Mouse (Mus musculus) spleen, adult 2 months (tissue): Measurements from ENCODE around the gene Pwp2. TPM values are rescaled to one million over a fixed set of nuclear protein-coding genes. Genes with fewer than 3 reads are reported as not detected.

Experiments used
- DNase-seq, 2 experiments: peaks; one replicate each; pipeline versions ENCODE4 v3.0.0 to v3.0.0-alpha.2; 2012 to 2021; ENCODE audit warnings: low spot score in 2 of 2, low read depth in 1 of 2
- H3K27ac ChIP-seq: fragments of 200-500 bp; 2 replicates; pipeline ENCODE4 v1.5.1; 2012; ENCODE audit warnings: low read length, inconsistent platforms; ENCODE audit not compliant: insufficient read depth
- H3K27me3 ChIP-seq: fragments of 200-500 bp; 2 replicates; pipeline ENCODE4 v1.6.1; 2012; ENCODE audit warnings: mild to moderate bottlenecking, moderate library complexity, low read length, inconsistent platforms; ENCODE audit not compliant: control insufficient read depth, insufficient read depth
- H3K36me3 ChIP-seq: fragments of 200-500 bp; 2 replicates; pipeline ENCODE4 v1.6.1; 2012; ENCODE audit warnings: mild to moderate bottlenecking, low read length, inconsistent platforms; ENCODE audit not compliant: control insufficient read depth, insufficient read depth
- H3K4me1 ChIP-seq: fragments of 200-500 bp; 2 replicates; pipeline ENCODE4 v1.6.1; 2011; ENCODE audit warnings: inconsistent platforms; ENCODE audit not compliant: control insufficient read depth, insufficient read depth, insufficient read length
- H3K4me3 ChIP-seq: fragments of 200-500 bp; 2 replicates; pipeline ENCODE4 v1.5.1; 2011; ENCODE audit warnings: mild to moderate bottlenecking, inconsistent platforms; ENCODE audit not compliant: insufficient read depth, insufficient read length; ENCODE audit errors: extremely low read depth
- CTCF ChIP-seq: fragments of 200-500 bp; IDR thresholded peaks from 2 replicates; pipeline ENCODE4 v1.5.1; 2011; ENCODE audit warnings: mild to moderate bottlenecking, inconsistent platforms; ENCODE audit not compliant: insufficient read depth, insufficient read length, insufficient replicate concordance; ENCODE audit errors: extremely low read depth
- POLR2A ChIP-seq: fragments of 200-500 bp; IDR thresholded peaks from 2 replicates; pipeline ENCODE4 v1.6.1; 2011; ENCODE audit warnings: low read depth, low read length, inconsistent platforms
- WGBS: fragments of 180-500 bp; shearing (Covaris S2); methylation state at CpG from one replicate; pipeline ENCODE4 v1.1.7; 2018; 5-methylcytosine and 5-hydroxymethylcytosine counted together
- polyA plus RNA-seq: library from polyadenylated mRNA; depleted of rRNA; stranded (reverse); fragments of >200 nt; gene quantifications from 2 replicates; pipeline ENCODE4 v1.2.3, GENCODE M21; 2012

The Pwp2 gene
- polyA plus RNA-seq, 1 experiment, result 11.2 TPM

DNA sequence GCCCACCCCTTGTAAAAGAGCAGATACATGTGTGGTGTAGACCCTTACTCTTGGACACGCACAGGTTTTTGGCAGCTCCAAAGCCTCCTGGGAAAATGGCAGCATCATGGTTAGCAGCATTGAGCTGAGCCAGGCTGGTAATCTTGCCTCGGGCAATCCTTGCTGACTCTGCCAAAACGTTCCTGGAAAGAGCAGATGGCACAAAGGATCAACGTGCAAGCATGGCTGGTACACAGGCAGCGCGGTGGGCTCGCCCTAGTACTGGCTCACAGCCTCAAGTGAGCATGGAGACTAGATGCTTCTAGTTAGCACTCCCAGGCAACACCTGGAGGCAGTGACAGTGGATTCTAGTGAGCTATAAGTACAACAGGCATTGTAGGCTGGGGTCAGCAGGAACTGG, 17.6 kb downstream of the Pwp2 start:
- Histone ChIP-seq H3K4me1 (peaks cover 10% of the 10 kb centered on the region; the same call in 1 of the 2 replicates), H3K4me3 (no peak overlapping the region), H3K36me3 (peaks cover 17% of the 10 kb centered on the region), H3K27ac (no peak overlapping the region), H3K27me3 (no peaks in the 10 kb centered on the region)
- DNase-seq, result no peak
- TF ChIP-seq CTCF, result no peak
- no peak for TF ChIP-seq POLR2A
- 91% methylated on average over 7 of the region's 7 CpGs for WGBS

DNA sequence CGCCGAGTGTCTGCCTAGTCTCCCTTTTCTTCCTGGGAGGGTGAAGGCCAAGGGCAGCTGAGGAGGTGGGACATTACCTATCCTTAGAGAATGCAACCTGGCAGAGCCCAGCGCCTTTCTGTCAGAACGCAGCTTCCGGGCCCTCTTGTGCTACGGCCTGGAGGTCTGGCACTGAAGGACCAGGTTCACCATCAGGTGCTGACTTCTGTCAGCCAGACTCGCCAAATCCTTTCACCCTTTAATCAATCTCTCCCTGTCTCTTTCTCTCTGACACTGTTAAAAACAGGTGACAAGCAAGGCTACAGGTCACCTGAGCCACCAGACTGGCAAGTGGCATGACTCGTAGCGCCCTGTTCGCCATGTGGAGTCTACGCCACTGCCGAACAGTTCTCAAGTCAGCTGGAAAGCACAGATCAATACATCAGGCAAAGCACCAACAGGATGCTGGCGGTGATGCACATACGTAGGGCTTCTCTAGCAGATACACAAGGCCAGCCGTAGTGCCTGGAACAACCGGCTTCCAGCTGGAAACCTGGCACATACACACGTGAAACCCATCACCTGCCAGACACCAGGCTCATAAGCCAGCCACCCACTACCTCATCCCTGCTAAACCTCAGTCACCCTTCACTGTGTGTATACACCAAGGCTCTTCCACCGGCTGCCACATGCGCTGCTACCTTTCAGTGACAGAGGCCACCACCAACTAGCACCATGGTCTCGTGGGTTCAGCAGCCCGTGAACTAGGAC, 19.5 kb downstream of the Pwp2 start:
- Histone ChIP-seq H3K4me1 (peaks cover 20% of the 10 kb centered on the region; the same call in 1 of the 2 replicates), H3K36me3 (peaks cover 13% of the 10 kb centered on the region), H3K27me3 (no peaks in the 10 kb centered on the region), H3K27ac (no peak overlapping the region), H3K4me3 (no peak overlapping the region)
- 93% methylated on average over 21 of the region's 21 CpGs for WGBS
- TF ChIP-seq CTCF, result no peak
- TF ChIP-seq POLR2A, result no peak
- no peak for DNase-seq

- Histone ChIP-seq H3K4me1 (peaks cover 21% of the 10 kb centered on the region; the same call in 1 of the 2 replicates), H3K4me3 (no peak overlapping the region), H3K36me3 (peaks cover 13% of the 10 kb centered on the region), H3K27me3 (no peaks in the 10 kb centered on the region), H3K27ac (no peak overlapping the region)
- no peak for DNase-seq
- WGBS, result 94% methylated on average over 12 of the region's 12 CpGs
- TF ChIP-seq CTCF (no peak), POLR2A (no peak)
These were observed 20.2 kb downstream of the Pwp2 start for GRCm38 (mm10) chr10:78164786-78165185.

DNA sequence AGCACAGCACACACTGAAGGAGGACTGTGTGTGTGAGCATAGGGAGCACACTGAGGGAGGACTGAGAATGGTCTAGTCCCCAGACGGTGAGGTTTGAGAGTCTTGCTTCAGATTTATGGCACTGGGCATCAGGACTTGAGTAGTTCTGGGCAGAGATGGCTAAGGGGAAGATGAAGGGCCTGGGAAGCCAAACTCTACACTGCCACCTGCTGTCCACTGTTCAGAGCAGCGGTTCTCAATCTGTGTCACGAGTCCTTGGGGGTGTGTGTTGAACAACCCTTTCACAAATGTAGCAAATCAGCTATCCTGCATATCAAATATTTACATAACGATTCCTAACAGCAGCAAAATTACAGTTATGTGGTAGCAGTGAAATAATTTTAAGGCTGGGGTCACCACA, 21.0 kb downstream of the Pwp2 start:
- H3K27ac ChIP-seq, result no peak overlapping the region
- WGBS, result 17% methylated on average over 4 of the region's 4 CpGs
- TF ChIP-seq POLR2A (no peak), CTCF (peak; percentile 82)
- peaks cover 13% of the 10 kb centered on the region for H3K36me3 ChIP-seq
- H3K27me3 ChIP-seq, result no peaks in the 10 kb centered on the region
- DNase-seq, result peak in 1 of 2 experiments; percentile 73
- H3K4me3 ChIP-seq, result no peak overlapping the region
- peaks cover 21% of the 10 kb centered on the region; the same call in 1 of the 2 replicates for H3K4me1 ChIP-seq

GRCm38 (mm10) chr10:78163241-78163640, 21.7 kb downstream of the Pwp2 start:
- WGBS, result 92% methylated on average over 9 of the region's 9 CpGs
- DNase-seq, result no peak
- Histone ChIP-seq H3K36me3 (peaks cover 13% of the 10 kb centered on the region), H3K4me3 (no peak overlapping the region), H3K27me3 (no peaks in the 10 kb centered on the region), H3K4me1 (peaks cover 22% of the 10 kb centered on the region; the same call in 1 of the 2 replicates), H3K27ac (no peak overlapping the region)
- no peak for TF ChIP-seq CTCF
- TF ChIP-seq POLR2A, result no peak

GRCm38 (mm10) chr10:78162646-78163045, 22.3 kb downstream of the Pwp2 start:
- no peak for TF ChIP-seq CTCF
- no peak for TF ChIP-seq POLR2A
- Histone ChIP-seq H3K27ac (no peak overlapping the region), H3K27me3 (no peaks in the 10 kb centered on the region), H3K36me3 (peaks cover 13% of the 10 kb centered on the region), H3K4me3 (no peak overlapping the region), H3K4me1 (peaks cover 26% of the 10 kb centered on the region; the same call in 1 of the 2 replicates)
- WGBS, result 95% methylated on average over 12 of the region's 12 CpGs
- DNase-seq, result no peak

DNA sequence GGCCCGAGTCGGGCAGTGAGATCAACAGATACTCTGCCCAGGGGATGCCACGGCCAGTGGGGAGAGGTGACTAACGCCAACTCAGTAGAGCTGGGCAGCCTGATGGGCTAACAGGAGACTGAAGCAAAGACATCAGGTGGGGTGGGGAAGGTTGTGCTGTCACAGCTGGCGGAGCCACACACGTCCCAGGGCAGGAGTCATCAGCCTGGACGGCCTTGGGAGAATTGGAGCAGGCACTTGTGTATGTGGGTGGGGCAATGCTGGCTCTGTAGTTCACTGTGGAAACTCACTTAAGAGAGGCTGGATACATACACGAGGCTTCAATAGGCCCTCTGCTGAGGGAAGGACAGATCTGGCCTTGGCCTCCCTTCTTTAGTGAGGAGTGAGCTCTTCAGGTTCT, 23.9 kb downstream of the Pwp2 start:
- DNase-seq, result no peak
- H3K4me1 ChIP-seq, result peaks cover 30% of the 10 kb centered on the region; the same call in 1 of the 2 replicates
- H3K27ac ChIP-seq, result peak overlapping the region; percentile 79
- TF ChIP-seq POLR2A (no peak), CTCF (no peak)
- 50% methylated on average over 8 of the region's 8 CpGs for WGBS
- H3K36me3 ChIP-seq, result peaks cover 9% of the 10 kb centered on the region
- no peak overlapping the region for H3K4me3 ChIP-seq
- H3K27me3 ChIP-seq, result no peaks in the 10 kb centered on the region
